Mouse (Mus musculus) ES-Bruce4 (cell line): ENCODE results near the gene Scmh1.

Experiments
- CTCF ChIP-seq: IDR thresholded peaks from one replicate; pipeline ENCODE4 v1.8.1; 2011; ENCODE audit warnings: low read depth, low read length
- EP300 ChIP-seq: IDR thresholded peaks from 2 replicates; pipeline ENCODE4 v1.6.1; 2011; ENCODE audit warnings: low read depth, low read length; ENCODE audit not compliant: insufficient read depth
- POLR2A ChIP-seq: IDR thresholded peaks from one replicate; pipeline ENCODE4 v1.8.1; 2011; ENCODE audit warnings: low read length; ENCODE audit not compliant: insufficient read depth

DNA sequence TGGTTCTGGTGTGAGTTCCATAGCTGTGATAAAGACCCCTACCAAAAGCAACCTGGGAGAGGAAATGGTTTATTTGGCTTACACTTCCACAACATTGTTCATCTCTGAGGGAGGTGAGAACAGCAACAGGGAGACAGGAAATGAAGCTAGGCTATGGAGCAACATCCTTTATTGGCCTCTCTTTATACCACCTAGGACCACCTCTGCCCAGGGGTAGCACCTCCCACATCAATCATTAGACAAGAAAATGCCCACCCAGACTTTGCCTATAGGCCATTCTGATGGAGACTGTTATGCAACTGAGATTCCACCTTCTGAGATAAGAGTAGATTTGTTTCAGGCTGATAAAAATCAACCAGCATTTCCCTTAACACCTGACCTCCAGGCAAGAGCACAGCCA lies 834 bp upstream of the Scmh1 start:
- TF ChIP-seq CTCF (no peak), POLR2A (no peak), EP300 (no peak)
